Mouse (Mus musculus) neural tube, embryonic 15.5 days (tissue): ENCODE results near the gene Klhl10. TPM values are rescaled to one million over a fixed set of nuclear protein-coding genes. Genes with fewer than 3 reads are reported as not detected.

Source experiments
- ATAC-seq: fragments of 200-750 bp; cut with Nextera tagmentation; 2 replicates; pipeline ENCODE4 v1.8.0; 2017; ENCODE audit warnings: mild to moderate bottlenecking, moderate TSS enrichment, moderate library complexity; ENCODE audit not compliant: low FRiP score
- H3K27ac ChIP-seq: fragments of 300-500 bp; sonication (generic); replicated peaks from 2 replicates; pipeline ENCODE4 v1.5.1; 2015; ENCODE audit warnings: mild to moderate bottlenecking, inconsistent platforms
- H3K27me3 ChIP-seq: fragments of 300-500 bp; sonication (generic); replicated peaks from 2 replicates; pipeline ENCODE4 v1.6.1; 2015; ENCODE audit warnings: inconsistent platforms
- H3K36me3 ChIP-seq: fragments of 300-500 bp; sonication (generic); 2 replicates; pipeline ENCODE4 v1.6.1; 2015; ENCODE audit warnings: inconsistent platforms
- H3K4me1 ChIP-seq: fragments of 300-500 bp; sonication (generic); 2 replicates; pipeline ENCODE4 v1.6.1; 2015; ENCODE audit warnings: inconsistent platforms
- H3K4me2 ChIP-seq: fragments of 300-500 bp; sonication (generic); 2 replicates; pipeline ENCODE4 v1.6.1; 2015; ENCODE audit warnings: inconsistent platforms, mild to moderate bottlenecking, moderate library complexity
- H3K4me3 ChIP-seq: fragments of 300-500 bp; sonication (generic); replicated peaks from 2 replicates; pipeline ENCODE4 v1.5.1; 2015; ENCODE audit warnings: mild to moderate bottlenecking, inconsistent platforms
- H3K9ac ChIP-seq: fragments of 300-500 bp; sonication (generic); replicated peaks from 2 replicates; pipeline ENCODE4 v1.6.1; 2015; ENCODE audit warnings: mild to moderate bottlenecking, inconsistent platforms
- H3K9me3 ChIP-seq: fragments of 300-500 bp; sonication (generic); replicated peaks from 2 replicates; pipeline ENCODE4 v1.6.1; 2016; ENCODE audit warnings: inconsistent platforms
- WGBS: fragments of 180-500 bp; shearing (Covaris S2); methylation state at CpG from one replicate; pipeline ENCODE4 v1.1.7; 2015; ENCODE audit warnings: mixed read lengths; 5-methylcytosine and 5-hydroxymethylcytosine counted together
- polyA plus RNA-seq: library from polyadenylated mRNA; unstranded; fragments of >200 nt; fragmentation: Nextera tagmentation; extraction: Ambion mirVana; gene quantifications from 2 replicates; pipeline ENCODE4 v1.2.1, GENCODE M21; 2015

Klhl10 gene
- polyA plus RNA-seq, 1 experiment from 2014 or later, result 0.84 TPM

DNA sequence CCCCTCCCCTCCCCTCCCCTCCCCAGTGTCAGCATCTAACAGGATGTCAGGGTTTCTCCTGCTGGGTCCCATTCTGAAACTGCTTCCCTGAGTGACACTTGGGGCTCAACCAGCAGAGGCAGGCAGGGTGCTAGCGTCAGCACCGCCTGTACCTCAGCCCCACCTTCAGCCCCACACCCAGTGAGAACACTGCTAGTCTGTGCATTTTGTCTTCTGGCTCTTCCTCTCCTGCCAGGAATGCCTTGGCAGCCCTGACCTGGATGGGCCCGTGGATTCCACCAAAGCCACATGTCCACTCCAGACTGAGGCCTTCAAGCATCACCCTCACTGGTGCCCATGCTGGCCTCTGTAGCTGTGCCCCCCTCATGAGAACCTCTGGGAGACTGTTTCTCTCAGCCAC, 32.0 kb upstream of the Klhl10 start:
- H3K27me3 ChIP-seq, result 0 out of 2 replicates have a peak, but pooled peaks cover under 1% of the 10 kb centered on the region
- no peak overlapping the region for H3K9ac ChIP-seq
- H3K9me3 ChIP-seq, result no peaks in the 10 kb centered on the region
- WGBS, result 87% methylated on average over 3 of the region's 3 CpGs
- H3K4me1 ChIP-seq, result peaks cover 31% of the 10 kb centered on the region
- no peak overlapping the region for H3K4me3 ChIP-seq
- H3K4me2 ChIP-seq, result no peak overlapping the region
- ATAC-seq, result no peak
- H3K27ac ChIP-seq, result no peak overlapping the region
- peaks cover 7% of the 10 kb centered on the region; the same call in 1 of the 2 replicates for H3K36me3 ChIP-seq

- Histone ChIP-seq H3K36me3 (peaks cover 7% of the 10 kb centered on the region; the same call in 1 of the 2 replicates), H3K9me3 (no peaks in the 10 kb centered on the region), H3K27me3 (peaks cover 19% of the 10 kb centered on the region), H3K4me2 (0 out of 2 replicates have a peak overlapping the region, but pooled peaks have one; percentile 70), H3K4me1 (peaks cover 40% of the 10 kb centered on the region), H3K27ac (no peak overlapping the region), H3K4me3 (no peak overlapping the region), H3K9ac (no peak overlapping the region)
- no peak for ATAC-seq
- WGBS, result 80% methylated on average over 11 of the region's 11 CpGs
Observed at GRCm38 (mm10) chr11:100411736-100412135, 30.0 kb upstream of the Klhl10 start.

DNA sequence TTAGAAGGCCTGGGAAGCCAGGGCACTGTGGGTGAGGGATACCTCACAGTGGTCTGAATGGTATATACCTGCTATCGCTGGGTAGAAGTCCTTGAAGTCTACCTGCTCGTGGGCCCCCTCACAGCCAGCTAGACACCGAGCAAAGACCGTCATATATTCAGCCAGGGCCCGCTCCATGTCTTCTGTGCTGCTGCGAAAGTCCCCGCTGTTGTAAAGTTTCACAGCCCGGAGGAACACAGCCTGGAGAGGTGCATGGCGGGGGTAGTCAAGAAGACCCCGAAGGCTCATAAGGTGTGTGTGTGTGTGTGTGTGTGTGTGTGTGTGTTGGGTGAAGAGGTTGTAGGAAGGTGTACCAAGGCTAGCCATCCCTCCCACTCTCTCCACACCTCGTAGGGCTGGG, 28.2 kb upstream of the Klhl10 start:
- Histone ChIP-seq H3K4me1 (peaks cover 40% of the 10 kb centered on the region), H3K4me2 (peak overlapping the region; percentile 70), H3K4me3 (peak overlapping the region; percentile 66), H3K27me3 (peaks cover 20% of the 10 kb centered on the region), H3K9ac (peak overlapping the region; percentile 76), H3K9me3 (no peaks in the 10 kb centered on the region), H3K27ac (no peak overlapping the region), H3K36me3 (peaks cover 7% of the 10 kb centered on the region; the same call in 1 of the 2 replicates)
- WGBS, result 75% methylated on average over 11 of the region's 11 CpGs
- ATAC-seq, result no peak

DNA sequence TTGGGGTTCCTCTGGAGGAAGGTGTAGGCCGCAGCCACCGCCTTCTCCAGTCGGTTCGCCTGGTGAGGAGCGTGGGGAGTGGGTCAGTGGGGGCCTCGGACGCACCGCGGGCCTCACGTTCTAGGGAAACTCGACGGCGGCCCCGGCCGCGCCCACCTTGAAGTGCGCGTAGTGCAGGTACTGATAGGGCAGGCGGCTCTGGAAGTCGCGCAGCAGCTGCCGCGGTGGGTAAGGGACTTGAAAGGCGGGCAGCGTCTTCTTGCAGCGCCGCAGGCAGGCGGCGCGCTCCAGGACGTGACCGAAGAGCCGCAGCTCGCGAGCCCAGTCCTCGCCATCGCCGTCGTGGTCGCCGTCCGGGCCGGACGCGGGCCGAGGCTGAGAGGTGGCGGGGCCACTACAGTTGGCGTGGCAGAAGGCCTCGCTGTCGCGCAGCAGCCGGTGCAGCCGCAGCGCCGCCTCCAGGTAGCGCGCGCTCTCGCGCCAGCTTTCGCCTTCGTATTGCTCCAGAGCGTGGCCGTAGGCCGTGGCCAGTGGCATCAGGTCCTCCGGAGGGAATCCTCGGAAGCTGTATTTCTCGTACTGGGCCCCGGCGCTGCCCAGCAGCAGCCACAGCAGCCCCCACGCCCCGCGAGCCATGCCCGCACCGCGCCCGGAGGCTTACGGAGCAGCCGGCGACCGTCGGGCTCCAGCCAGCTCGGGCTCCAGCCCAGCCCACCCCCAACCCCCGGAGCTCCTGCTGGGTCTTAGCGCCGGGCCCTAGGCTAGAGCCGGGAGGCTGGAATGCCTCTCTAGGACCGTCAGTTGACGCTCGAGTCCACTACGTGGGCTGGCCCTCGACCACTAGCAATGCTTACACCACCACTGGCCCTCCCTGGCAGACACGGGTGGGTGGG, 27.4 kb upstream of the Klhl10 start, which contains the start of gene P3h4:
P3h4 (minus strand) TSS at position 816 of the 893 bp plus-strand sequence.
- Histone ChIP-seq H3K27ac (peak within 1 kb of the TSS; percentile 86), H3K36me3 (peaks cover under 1% of the 10 kb centered on the region; the same call in 1 of the 2 replicates), H3K4me1 (peaks cover 40% of the 10 kb centered on the region), H3K27me3 (peaks cover 20% of the 10 kb centered on the region), H3K9ac (peak within 1 kb of the TSS; percentile 76), H3K9me3 (no peaks in the 10 kb centered on the region), H3K4me2 (peak within 1 kb of the TSS; percentile 70), H3K4me3 (peak within 1 kb of the TSS; percentile 66)
- peak; percentile 92 for ATAC-seq
- WGBS, result 3% methylated on average over 92 of the region's 93 CpGs

DNA sequence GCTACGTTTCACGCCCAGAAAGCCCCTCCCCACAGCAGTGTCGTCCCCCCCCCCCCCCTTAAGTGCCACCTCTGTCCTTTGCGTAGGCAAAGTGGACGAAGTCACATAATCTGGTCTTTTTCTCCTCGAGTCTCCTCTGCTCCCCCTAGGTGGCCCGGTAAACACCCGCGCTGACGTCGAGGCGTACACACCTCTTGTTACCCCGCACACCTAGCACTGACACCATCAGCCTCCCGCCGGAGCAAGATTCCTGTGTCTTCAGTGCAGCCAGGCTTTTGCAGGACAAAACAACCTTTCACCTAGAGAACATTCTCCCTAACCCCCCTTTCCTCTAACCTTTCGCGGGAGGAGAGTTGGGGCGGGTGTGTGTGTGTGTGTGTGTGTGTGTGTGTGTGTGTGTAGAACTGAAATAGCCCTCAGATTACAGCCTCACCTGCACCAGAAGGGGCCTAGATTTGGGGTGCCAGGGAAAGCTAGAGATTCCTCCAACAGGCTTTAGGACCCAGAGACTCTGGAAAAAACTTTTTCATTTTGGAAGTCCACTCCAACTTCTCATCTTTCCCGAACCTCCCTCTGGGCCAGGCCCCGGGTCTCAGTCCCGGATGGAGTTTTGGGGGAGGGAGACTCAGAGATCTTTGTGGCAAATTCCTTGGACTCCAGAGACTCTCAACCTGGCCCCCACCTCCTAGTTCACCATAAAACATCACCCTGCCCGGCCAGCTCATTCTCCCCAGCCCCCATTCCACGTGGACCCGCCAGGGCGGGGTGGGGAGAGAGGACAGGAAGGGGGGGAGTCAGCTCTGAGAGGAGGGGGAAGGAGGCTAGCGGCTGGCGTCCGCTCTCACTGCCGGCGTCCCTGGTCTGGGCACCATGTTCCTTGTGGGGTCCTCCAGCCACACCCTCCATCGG, 26.5 kb upstream of the Klhl10 start, which contains the start of gene Fkbp10:
Fkbp10 (plus strand) TSS at position 784 of the 909 bp plus-strand sequence.
- WGBS, result under 1% methylated on average over 31 of the region's 31 CpGs
- peak within 1 kb of the TSS; percentile 66 for H3K4me3 ChIP-seq
- ATAC-seq, result peak; percentile 60
- H3K9me3 ChIP-seq, result no peaks in the 10 kb centered on the region
- H3K27ac ChIP-seq, result peak within 1 kb of the TSS; percentile 86
- H3K4me2 ChIP-seq, result peak within 1 kb of the TSS; percentile 70
- H3K27me3 ChIP-seq, result peaks cover 20% of the 10 kb centered on the region
- peak within 1 kb of the TSS; percentile 76 for H3K9ac ChIP-seq
- no peaks in the 10 kb centered on the region; the same call in 1 of the 2 replicates for H3K36me3 ChIP-seq
- peaks cover 40% of the 10 kb centered on the region for H3K4me1 ChIP-seq

- H3K4me3 ChIP-seq, result no peak overlapping the region
- no peaks in the 10 kb centered on the region for H3K36me3 ChIP-seq
- WGBS, result 58% methylated on average over 8 of the region's 8 CpGs
- no peak overlapping the region for H3K9ac ChIP-seq
- H3K4me1 ChIP-seq, result no peaks in the 10 kb centered on the region
- H3K4me2 ChIP-seq, result no peak overlapping the region
- ATAC-seq, result no peak
- no peaks in the 10 kb centered on the region for H3K9me3 ChIP-seq
- peaks cover 4% of the 10 kb centered on the region for H3K27me3 ChIP-seq
- H3K27ac ChIP-seq, result no peak overlapping the region
Observed at GRCm38 (mm10) chr11:100421537-100421936, 20.2 kb upstream of the Klhl10 start.

GRCm38 (mm10) chr11:100423836-100424235, 17.9 kb upstream of the Klhl10 start:
- 0 out of 2 replicates have a peak, but pooled peaks cover 2% of the 10 kb centered on the region for H3K4me1 ChIP-seq
- H3K4me3 ChIP-seq, result no peak overlapping the region
- 90% methylated on average over 7 of the region's 7 CpGs for WGBS
- no peak overlapping the region for H3K9ac ChIP-seq
- no peak overlapping the region for H3K4me2 ChIP-seq
- no peaks in the 10 kb centered on the region for H3K36me3 ChIP-seq
- H3K27me3 ChIP-seq, result no peaks in the 10 kb centered on the region
- H3K27ac ChIP-seq, result no peak overlapping the region
- H3K9me3 ChIP-seq, result no peaks in the 10 kb centered on the region
- ATAC-seq, result no peak

- Histone ChIP-seq H3K27ac (no peak overlapping the region), H3K4me2 (no peak overlapping the region), H3K9me3 (no peaks in the 10 kb centered on the region), H3K4me3 (no peak overlapping the region), H3K4me1 (0 out of 2 replicates have a peak, but pooled peaks cover 6% of the 10 kb centered on the region), H3K36me3 (peaks cover 15% of the 10 kb centered on the region), H3K9ac (no peak overlapping the region), H3K27me3 (no peaks in the 10 kb centered on the region)
- 38% methylated on average over 7 of the region's 7 CpGs for WGBS
- 0 out of 2 replicates have a peak, but pooled peaks have one; percentile 17 for ATAC-seq
Observed at GRCm38 (mm10) chr11:100425851-100426250, 15.9 kb upstream of the Klhl10 start.

DNA sequence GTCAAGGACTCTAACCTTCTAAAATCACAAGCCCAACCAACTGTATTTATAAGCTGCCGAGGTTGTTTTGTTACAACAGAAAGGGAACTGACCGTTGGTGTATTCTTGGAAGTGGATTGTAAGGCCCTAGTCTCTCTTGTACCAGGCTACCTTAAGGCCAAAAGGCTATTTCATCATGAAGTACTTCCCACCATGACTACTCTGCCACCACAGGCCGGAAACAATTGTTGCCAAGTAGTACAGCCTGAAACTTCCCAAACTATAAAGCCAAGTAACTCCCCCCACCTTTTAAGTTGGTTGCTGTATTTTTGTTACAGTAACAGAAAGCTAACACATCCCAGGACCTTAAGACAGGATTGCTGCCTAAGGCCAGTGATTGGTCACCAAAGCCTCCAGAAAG, 14.9 kb upstream of the Klhl10 start:
- Histone ChIP-seq H3K4me3 (no peak overlapping the region), H3K9me3 (no peaks in the 10 kb centered on the region), H3K27ac (no peak overlapping the region), H3K27me3 (no peaks in the 10 kb centered on the region), H3K36me3 (peaks cover 17% of the 10 kb centered on the region), H3K9ac (no peak overlapping the region), H3K4me2 (no peak overlapping the region), H3K4me1 (0 out of 2 replicates have a peak, but pooled peaks cover 6% of the 10 kb centered on the region)
- ATAC-seq, result no peak
- WGBS, result 97% methylated on average over 3 of the region's 3 CpGs

GRCm38 (mm10) chr11:100428612-100429199, 13.0 kb upstream of the Klhl10 start:
- Histone ChIP-seq H3K9ac (no peak overlapping the region), H3K9me3 (no peaks in the 10 kb centered on the region), H3K4me1 (0 out of 2 replicates have a peak, but pooled peaks cover 6% of the 10 kb centered on the region), H3K4me3 (no peak overlapping the region), H3K4me2 (no peak overlapping the region), H3K36me3 (peaks cover 29% of the 10 kb centered on the region), H3K27me3 (no peaks in the 10 kb centered on the region), H3K27ac (peak overlapping the region; percentile 58)
- WGBS, result 64% methylated on average over 9 of the region's 9 CpGs
- ATAC-seq, result no peak

DNA sequence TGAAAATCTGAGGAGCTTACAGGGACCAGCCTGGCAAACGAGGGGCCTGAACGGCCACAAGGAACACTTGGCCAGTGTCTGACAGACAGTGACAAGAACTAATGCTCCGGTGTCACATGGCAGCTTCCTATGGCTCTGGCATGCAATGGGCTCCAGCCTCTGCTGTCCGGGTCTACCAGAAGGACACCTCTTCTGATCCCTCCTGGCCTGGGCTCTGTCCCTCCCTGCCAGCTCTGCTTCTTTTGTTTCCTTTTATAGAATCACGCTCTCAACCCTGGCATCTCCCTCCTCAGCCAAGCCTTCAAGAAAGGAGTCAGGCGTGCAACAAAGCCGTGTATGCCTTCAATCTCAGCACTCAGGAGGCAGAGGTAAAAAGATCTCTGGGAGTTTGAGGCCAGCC, 11.7 kb upstream of the Klhl10 start:
- Histone ChIP-seq H3K4me3 (no peak overlapping the region), H3K36me3 (peaks cover 29% of the 10 kb centered on the region), H3K27me3 (no peaks in the 10 kb centered on the region), H3K9me3 (no peaks in the 10 kb centered on the region), H3K4me1 (0 out of 2 replicates have a peak, but pooled peaks cover 6% of the 10 kb centered on the region), H3K4me2 (no peak overlapping the region), H3K9ac (no peak overlapping the region), H3K27ac (no peak overlapping the region)
- ATAC-seq, result no peak
- 93% methylated on average over 7 of the region's 7 CpGs for WGBS
